Mouse (Mus musculus) embryonic facial prominence, embryonic 14.5 days (tissue): ENCODE results near the gene Epm2aip1. TPM values are rescaled to one million over a fixed set of nuclear protein-coding genes. Genes with fewer than 3 reads are reported as not detected.

Source experiments
- polyA plus RNA-seq: library from polyadenylated mRNA; unstranded; fragments of >200 nt; fragmentation: Nextera tagmentation; extraction: Ambion mirVana; gene quantifications from 2 replicates; pipeline ENCODE4 v1.2.1, GENCODE M21; 2014

Gene Epm2aip1
- polyA plus RNA-seq, 1 experiment from 2014 or later = 47.0 TPM

Other genes with a start within 250 kb of the Epm2aip1 start
- gene Ccrl2, start 214.4 kb upstream of the Epm2aip1 start, polyA plus RNA-seq = 0.35 and 0.97 TPM in 2 replicates
- gene Lrrfip2, start 154.3 kb upstream of the Epm2aip1 start, polyA plus RNA-seq = 39.2 and 40.4 TPM in 2 replicates
- 33.6 and 34.2 TPM in 2 replicates for gene Mlh1, start 138 bp upstream of the Epm2aip1 start, polyA plus RNA-seq
- 0.79 and 0.92 TPM in 2 replicates for gene Trank1, start 39.8 kb downstream of the Epm2aip1 start, polyA plus RNA-seq
- gene Dclk3, start 167.2 kb downstream of the Epm2aip1 start, polyA plus RNA-seq = 2.4 TPM in 2 replicates